Mouse (Mus musculus): ENCODE results near the gene Lrrc41. TPM values are rescaled to one million over a fixed set of nuclear protein-coding genes. Genes with fewer than 3 reads are reported as not detected.

Gene Lrrc41
- 10 to 100 TPM; 24.4 to 26.0 (median 25.7) TPM for total RNA-seq (2022)

DNA sequence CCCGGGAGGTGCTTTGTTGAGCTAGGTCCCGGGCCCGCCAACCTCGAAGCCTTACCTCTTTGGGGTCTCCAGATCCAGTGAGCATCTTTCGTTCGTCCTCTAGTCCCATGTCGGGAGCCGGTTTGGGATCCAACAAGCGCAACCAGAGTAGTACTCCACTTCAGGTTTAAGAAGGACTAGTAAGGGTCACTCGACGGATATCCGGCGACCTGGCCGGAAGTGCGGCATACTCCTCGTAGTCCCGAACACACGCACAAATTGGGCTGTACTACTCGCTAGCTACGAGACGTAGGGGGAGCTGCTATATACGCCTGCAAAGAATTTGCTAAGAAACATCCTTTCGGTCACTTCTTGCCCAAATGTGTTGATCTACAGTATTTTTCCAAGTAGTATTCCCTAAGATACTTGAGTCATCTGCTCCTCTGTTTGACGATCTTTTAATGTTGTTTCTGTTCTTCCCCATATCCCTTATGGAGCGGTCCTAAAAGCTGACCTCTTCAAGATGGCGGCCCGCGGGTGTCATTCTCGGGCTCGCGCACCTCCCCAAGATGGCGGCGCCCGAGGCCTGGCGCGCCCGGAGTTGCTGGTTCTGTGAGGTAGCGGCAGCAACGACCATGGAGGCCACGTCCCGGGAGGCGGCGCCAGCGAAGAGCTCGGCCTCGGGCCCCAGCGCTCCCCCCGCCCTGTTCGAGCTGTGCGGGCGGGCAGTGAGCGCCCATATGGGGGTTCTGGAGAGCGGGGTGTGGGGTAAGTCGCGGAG is at the start of gene Lrrc41, which contains the start of gene Uqcrh:
Gene Lrrc41 (plus strand): TSS at position 409 of the 760 bp plus-strand sequence.
Gene Uqcrh (minus strand): TSS at position 211 of the 760 bp plus-strand sequence.
- peak; percentile 93 for DNase-seq (ENCODE audit: low spot score)

DNA sequence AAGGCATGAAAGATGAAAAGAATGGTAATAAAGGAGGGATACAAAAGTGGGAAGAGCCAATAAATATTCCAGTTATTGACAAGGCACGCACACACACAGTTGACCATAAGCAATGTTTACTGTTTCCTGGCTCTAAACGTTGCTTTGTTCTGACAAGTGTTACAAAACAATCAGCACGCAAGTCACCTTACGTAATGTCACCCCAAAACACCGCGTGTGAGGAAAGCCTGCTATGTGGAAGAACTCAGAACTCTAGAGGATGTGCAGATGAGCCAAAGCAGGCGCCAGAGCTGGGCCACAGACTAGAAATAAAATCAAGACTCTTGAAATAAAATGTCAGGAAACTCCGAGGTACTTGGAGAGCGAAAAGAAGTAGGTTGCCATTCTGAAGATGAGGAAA is 42.2 kb upstream of the Lrrc41 start:
- DNase-seq (ENCODE audit: low spot score) = no peak

DNA sequence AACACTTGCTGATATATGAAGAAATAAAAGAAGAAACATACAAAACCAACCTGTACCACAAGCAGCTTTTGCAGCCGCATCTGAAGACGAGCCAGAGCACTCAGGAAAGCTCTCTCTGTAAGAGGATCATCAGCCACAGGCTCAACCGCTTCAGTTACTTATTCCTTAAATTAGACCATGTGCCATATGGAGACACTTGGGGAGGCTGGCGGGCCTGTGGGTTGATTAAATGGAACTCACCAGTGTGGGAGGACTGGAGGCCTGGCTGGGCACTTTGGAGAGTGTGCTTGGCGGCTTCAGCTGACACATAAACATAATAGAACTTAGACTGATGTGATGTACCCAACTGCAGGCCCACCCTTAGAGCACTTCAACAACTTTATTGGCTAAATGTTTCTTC is 41.7 kb upstream of the Lrrc41 start:
- DNase-seq (ENCODE audit: low spot score) = no peak

DNA sequence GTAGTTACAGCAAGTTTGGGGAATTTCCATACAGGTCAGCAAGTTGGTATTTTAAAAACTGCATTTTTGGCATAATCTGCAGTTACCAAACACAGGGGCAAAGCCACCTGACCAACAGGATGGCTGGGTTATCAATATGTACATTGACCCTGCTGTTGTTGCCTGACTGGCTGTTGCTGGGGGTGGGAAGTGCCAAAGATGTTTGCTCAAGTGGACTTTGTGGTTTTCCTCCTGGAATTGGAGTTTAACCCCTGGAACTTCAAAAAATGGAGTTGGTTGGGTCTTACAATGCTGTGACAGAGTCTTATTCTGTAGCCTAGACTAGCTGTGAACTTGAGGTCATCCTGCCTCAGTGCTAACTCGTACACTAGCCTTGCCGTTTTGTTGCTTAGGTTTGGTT is 34.6 kb upstream of the Lrrc41 start:
- no peak for DNase-seq (ENCODE audit: low spot score)

DNA sequence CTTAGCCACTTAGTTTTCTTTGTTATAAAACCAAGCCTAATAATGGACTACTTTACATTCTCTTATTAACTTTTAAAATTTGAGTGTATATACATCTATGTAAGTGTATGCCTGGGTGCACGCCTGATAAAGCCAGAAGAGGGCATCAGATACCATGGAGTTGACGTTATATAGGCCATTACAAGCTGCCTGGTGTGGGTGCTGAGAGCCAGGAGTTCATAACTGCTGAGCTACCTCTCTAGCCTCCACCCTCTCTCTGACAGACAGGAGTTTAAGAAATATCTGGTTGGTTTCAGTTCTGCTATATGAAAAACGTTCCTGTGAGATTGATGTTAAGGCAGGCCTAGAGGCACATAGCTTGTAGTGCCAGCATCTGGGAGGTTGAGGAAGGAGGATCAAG is 32.9 kb upstream of the Lrrc41 start:
- DNase-seq (ENCODE audit: low spot score) = no peak

DNA sequence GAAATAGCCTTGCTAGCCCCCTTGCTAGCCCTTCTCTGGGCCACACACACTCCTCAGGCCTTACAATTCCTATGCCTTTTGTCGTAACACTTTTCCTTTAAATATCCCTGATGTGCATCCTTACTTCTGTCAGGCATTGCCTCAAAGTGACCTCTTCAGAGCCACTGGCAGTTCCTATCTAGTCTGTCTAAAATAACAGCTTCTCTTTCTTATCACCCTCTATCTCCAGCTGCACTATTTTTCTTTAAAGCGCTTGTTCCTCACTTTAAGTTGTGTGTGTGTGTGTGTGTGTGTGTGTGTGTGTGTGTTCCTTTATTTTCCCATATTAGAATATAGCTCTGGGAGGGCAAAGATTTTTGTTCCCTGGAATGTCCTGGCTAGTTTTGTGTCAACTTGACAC is 28.5 kb upstream of the Lrrc41 start:
- DNase-seq (ENCODE audit: low spot score) = no peak

DNA sequence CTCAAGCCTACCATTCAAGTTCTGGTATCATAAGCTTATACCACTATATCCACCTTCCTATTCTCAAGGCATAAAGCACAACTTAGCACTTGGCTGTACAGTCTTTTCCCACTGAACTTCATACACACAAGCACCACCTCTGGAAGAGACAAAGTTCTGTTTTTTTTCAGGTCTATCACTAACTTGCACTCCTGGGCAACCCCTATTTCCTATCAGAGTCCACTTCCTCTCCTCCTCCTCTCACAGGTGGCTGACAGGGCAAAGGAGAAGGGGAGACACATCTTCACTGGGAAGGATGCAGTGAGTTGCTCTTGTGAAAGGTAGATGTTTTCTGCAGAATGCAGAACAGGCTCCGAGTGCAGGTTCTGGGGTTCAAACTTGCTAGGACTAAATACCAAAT is 27.4 kb upstream of the Lrrc41 start:
- no peak for DNase-seq (ENCODE audit: low spot score)

DNA sequence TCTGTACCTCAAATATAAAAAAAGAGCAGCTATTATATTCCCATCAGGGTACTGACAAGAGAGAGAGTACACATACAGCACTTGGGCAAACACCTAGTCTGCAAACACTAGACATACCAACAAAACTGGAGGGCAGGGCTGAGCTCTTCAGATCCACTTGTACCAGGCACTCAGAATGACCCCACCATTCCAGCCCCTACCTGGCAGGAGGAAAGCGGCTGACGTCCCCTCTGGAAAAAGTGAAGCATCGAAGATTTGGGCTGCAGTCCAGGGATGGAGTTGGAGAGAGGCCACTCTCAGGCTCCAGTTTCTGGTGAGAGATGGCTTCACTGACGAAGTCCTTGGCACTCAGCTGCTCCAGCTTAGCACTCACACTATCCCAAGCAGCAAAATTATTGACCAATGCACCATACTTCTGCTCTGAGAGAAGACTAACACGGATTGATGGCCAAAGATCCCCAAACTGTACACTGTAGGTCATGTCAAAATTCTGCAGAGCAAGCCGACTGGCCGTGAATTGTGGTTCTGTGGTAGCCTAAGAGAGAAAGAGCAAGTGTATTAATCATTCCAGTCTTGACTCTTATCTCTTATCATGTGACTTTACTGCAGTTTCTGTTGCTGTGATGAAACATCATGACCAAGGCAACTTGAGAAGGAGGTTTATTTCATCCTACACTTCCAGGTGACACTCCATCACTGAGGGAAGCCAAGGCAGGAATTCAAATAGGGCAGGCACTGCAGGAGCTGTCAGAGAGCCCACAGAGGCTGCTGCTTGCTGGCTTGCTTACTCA is 26.7 kb upstream of the Lrrc41 start:
- DNase-seq (ENCODE audit: low spot score) = no peak

DNA sequence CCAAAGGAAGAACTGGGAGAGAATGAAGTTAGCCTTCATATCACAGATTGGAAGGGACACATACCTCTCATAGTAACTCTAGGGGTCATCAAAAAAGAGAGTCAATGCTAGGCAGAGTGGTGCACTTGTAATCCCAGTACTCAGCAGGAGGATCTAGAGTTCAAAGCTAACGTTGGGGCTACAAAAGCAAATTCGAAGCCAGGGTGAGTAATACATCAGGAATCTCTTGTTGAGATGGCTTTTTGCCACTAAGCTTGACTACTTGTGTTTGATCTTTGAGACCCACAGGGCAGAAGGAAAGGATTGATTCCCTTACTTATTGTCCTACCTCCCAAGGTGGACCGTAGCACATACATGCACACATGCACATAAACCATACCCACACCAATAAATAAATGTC is 25.9 kb upstream of the Lrrc41 start:
- no peak for DNase-seq (ENCODE audit: low spot score)

DNA sequence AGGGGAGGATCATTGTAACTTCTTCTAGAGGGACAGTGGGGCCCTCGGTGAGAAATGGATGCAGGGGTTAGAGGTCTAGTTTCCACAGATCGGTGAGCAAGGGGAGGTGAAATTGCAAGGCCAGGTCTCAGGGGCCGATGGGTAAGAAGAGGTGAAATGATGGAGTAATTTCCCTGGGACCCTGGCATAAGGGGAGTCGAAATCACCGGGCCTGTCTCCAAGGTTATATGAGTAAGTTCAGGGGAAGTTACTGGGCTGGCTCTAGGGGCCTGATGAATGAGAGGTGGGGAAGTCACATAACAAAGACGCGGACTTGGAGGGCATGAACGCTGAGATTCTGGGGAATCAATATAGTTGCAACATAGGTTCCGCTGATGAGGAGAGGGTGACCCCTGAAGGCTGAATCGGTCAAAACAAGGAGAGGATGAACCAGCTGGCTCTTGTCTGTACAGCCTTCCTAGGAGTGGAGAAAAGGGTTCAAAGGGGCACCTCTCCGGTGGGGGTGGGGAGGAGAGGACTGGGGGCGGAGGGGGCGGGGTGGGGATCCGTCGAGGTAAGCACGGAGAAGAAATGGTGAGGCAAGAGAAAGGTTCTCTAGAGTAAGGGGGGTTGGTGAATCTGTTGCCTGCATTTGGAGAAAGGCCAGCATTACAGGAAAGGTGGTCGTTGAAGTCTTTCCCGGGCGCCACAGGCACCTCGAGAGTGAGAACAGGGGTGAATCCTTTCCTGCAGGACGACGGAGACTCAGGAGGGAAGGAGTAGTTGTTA is 22.4 kb upstream of the Lrrc41 start:
- no peak for DNase-seq (ENCODE audit: low spot score)

DNA sequence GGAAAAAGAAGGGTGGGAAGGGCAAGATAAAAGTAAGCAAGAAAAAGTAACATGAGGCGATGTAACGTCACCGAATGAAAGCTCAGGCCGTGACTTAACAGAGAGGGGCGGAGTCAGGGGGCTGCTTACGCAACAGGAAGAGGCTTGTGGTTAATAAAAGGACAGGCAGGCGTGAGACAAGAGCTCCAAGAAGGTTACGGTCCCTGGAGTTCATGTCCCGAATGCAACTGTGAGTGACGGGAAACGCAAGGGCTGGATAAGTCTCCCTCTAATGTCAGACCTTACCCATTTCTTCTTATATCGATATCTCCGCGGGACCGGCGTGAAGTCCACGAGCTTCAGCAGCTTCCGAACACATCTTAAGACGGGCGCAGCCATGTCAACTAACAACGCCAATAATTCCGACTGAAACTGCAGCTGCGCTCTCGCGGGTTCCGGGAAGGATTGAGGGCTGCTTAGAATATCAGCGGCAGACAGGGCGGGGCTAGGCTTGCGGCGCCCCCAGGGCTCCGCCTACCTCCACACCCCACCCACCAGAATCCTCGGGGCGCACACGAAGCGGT is 21.6 kb upstream of the Lrrc41 start, which contains the start of gene Nsun4:
Gene Nsun4 (minus strand): TSS at position 478 of the 563 bp plus-strand sequence.
- peak; percentile 91 for DNase-seq (ENCODE audit: low spot score)

DNA sequence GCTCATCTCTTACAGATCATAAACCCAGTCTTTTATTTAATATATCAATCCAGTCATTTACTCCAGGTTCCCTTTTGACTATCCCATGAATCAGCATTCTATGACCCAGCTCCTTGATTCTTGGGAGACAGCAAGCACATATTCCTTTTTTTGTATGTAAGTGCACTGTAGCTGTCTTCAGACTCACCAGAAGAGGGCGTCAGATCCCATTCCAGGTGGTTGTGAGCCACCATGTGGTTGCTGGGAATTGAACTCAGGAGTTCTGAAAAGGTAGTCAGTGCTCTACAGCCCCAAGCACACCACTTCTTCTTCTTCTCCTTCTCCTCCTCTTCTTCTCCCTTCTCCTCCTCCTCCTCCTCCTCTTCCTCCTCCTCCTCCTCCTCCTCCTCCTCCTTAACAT is 17.5 kb upstream of the Lrrc41 start:
- no peak for DNase-seq (ENCODE audit: low spot score)

DNA sequence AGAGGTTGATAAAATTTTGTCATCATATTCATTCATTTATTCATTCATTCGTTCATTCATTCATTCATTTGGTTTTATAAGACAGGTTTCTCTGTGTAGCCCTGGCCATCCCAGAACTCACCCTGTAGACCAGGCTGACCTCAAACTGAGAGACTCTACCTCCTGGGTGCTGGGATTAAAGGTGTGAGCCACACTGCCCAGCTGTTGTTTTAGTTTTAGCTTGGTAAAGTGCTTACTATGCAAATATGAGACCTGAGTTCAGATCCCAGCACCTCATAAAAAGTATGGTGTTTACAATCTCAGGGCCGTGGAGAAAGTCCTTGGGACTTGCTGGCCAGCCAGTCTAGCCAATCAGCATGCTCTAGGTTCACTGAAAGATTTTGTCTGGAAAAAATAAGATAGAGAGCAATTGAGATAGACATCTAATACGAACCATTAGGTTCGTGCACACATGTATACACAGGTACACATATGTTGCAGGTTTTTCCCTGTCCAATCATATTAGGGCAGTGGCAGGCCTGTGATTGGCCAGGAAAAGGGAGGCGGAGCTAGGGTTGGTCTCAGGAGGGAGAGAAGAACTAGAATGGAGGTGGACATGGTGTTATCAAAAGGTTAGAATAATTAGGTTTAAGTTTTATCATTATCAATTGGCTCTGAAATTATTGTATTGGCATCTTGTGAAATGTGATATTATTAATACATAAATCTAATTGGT is 15.9 kb upstream of the Lrrc41 start:
- DNase-seq (ENCODE audit: low spot score) = no peak

DNA sequence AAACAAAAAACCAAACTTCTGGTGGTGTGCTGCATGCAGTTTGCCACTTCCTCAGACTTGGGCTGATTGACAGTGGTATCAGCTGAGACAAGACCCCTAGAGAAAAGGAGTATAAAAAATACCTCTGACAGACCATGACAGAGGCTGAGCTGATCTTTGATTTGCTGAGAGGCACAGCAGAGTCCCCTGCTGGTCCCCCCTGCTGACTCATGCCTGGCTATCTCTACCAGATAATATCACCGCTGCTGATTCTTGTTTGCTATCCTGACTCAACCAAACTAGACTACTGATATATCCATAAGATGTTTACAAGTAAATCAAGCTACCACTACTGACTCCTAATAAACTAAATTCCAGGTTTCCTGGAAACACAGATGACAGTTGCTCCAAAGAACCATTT is 11.2 kb upstream of the Lrrc41 start:
- no peak for DNase-seq (ENCODE audit: low spot score)

DNA sequence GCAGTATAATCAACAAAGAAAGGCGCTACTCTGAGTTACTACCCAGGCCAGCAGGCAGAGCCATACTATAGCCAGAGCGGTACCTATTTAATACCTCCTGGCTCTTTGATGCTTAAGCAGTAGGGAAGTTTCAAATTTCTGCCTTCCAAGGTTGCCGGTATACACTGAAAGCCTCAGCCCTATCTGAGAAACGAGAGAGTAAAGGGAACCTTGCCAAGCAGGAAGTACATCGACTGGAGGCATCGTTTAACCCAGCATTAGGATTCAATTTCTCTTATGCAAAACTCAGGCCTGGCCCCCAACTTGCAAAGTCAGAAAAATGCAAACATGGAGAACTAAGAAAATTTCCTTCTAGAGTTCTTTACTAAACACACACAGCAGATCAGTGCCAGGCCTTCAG is 5.0 kb upstream of the Lrrc41 start:
- no peak for DNase-seq (ENCODE audit: low spot score)

DNA sequence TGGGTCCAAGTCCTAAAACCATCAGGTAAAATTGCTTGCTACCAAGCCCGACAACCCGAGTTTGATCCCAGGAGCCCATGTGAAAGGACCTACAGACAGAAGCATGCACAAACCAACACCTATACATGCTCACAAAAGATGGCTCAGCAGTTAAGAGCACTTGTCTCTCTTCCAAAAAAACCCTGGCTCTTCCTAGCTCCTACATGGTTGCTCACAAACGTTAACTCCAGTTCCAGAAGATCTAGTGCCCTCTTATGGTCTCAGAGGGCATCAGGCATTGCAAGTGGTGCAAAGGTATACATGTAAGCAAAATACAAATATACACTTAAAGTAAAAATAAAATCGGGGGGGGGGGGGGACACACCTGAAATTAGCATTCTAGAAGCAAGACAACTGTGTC is 1.9 kb upstream of the Lrrc41 start:
- no peak for DNase-seq (ENCODE audit: low spot score)

DNA sequence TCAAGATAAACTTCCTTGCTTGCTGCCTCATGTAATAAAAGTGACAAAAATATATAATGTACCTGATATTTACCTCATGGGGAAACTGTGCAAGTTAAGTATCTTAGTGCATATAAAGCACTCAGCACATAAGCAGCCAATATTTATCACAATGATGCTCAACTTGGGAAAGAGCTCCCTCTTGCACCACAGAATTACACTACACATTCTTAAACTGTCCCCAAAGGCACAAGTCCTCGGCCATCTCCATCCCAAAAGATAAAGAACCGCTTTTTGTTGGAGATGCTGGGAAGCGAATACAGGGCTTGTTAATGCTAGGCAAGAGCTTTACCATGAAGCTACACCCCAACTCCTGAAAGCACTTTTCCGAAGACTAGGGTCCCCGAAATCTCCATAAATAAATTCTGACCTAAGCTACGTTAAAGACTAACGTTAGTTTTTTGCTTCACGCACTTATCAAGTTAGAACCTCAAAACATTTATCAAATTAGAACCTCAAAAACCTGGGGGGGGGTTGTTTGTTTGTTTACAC is 859 bp upstream of the Lrrc41 start:
- DNase-seq (ENCODE audit: low spot score) = no peak

DNA sequence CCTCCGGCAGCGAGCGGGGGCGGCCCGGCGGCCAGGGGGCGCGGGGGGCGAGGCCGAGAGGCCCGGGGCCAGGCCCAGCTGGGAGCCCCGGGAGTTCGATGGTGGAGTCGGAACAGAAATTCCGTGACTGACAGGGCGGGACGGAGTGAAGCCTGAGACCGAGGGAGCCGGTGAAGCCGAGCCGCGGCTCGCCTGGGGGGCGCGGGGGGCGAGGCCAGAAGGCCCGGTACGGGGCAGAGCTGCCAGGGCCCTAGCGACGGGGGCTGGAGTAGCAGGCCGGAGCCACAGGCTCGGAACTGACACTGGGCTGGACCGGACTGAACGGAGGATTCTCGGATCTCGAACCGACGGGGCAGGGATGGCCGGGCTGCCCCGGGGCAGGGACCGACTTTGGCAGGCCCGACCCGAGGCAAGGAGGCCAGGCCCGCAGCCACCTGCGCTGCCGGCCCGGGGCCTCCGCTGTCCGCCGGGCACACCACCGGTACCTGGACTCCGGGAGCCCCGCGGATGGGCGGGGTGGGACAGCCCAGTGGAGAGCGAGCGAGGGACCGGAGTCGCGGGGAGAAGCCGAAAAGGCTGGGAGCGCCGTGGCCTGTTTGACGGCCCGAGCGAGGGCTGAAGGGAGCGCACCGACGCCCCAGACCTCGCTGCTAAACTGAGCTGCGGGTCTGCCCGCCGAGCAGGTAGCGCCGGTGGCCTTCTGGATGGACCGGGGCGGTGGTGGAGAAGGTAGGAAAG is 731 bp downstream of the Lrrc41 start:
- DNase-seq (ENCODE audit: low spot score) = peak; percentile 64

DNA sequence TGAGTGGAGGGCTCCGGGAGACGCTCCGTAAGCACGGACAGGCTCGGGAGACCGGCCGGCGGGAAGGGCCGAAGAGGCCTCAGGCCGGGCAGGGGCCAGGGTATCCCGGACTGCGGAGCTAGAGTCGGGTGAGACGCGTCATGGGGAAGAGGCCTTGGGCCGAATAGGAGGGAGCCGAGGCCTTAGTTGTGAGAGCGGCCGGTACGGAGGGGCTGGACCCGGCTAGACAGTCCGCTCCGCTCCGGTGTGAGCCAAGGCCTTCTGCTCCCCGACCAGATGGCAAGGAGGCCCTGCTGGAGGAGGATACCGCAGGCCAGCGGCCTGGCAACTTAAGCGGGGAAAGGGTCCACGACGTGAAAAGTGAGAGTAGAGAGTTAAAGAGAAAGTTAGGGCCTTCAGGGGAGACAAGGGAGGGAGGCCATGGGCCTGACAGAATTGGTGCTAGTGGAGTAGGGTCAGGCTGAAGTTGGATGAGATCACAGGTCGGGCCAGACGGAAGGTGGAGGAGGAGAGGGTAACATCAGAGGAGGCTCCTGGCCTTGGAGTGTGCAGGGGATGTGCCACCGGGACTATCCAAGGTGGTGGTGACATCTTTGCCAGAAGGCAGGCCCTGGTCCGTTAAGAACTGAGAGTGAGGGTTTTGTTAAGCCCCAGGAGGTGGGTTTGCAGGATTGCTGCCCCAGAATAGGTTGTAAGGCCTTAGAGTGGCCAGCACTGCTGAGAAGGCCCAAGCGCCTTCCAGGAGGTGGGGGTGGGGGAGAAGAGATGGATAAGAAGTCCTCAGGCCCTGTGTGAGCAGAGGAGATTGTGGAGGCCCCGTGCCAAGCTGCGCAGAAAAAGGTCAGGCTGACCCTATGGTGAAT is 1.5 kb downstream of the Lrrc41 start:
- peak; percentile 28 for DNase-seq (ENCODE audit: low spot score)
